Mouse (Mus musculus) sigmoid colon, adult 10 weeks (tissue): ENCODE results near the gene Krt16. TPM values are rescaled to one million over a fixed set of nuclear protein-coding genes. Genes with fewer than 3 reads are reported as not detected.

Experiments used
- polyA plus RNA-seq: library from polyadenylated mRNA; stranded (reverse); fragments of 350-450 nt; fragmentation: Illumina TruSeq; extraction: RNeasy Lipid Tissue Mini Kit (QIAGEN cat#74804); gene quantifications from one replicate; pipeline ENCODE4 v1.2.3, GENCODE M21; 2014; ENCODE audit warnings: low read depth, low replicate concordance

The Krt16 gene
- polyA plus RNA-seq, result not detected

DNA sequence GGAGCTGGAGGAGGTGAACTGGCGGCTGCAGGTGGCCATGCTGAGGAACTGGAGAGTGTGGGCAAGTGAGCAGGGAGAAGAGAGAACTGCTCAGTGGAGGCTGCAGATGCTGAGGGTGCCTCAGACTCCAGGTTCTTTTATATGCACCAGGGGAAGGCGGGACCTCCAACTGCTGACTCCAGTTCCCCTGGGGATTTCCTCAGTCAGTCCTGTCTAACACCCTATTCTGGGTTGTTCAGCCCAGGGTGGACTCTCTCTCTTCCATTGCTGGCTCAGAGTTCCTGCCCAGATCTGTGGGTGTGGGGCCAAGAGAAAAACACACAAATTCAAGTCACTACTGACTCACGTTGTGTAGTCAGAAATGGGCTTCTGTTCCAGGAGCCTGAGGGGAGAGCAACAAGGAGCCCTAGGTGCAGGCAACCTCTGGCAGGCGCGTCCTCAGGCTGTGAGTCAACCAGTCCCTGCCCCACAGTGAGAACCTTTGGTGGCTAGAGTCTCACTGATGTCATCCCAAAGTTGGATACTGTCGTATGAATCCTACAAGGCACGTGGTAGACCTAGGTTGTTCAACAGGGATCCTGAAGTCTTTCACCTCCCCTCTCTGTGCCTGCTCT lies at the start of gene Krt16:
Gene Krt16 (minus strand): TSS at position 51 of the 614 bp plus-strand sequence.

DNA sequence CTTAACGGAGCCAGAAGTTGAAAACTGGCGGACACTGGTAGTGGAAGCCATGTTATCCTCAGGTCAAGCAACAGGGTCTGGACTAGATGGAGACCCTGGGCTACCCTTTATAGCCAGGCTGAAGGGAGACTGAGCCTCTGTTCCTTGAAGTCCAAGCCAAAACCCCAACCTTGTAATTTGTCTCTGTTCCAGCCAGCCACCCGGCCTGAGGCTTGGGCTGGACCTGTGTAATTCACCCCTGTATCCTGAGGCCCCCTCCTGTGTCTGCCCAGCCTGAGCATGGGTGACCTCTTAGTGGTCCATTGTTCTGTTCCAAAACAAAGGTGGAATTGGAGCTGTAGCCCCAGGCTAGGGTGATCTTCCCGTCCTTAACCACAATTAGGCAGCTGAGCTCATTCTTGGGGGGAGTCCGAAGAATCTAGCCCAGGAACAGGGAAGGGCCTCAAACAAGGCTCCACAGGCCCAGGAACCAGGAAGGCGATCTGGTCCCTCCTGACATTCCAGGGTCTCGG lies 21.2 kb upstream of the Krt16 start, which contains the start of gene Krt42:
Gene Krt42 (minus strand): TSS at position 51 of the 512 bp plus-strand sequence.

DNA sequence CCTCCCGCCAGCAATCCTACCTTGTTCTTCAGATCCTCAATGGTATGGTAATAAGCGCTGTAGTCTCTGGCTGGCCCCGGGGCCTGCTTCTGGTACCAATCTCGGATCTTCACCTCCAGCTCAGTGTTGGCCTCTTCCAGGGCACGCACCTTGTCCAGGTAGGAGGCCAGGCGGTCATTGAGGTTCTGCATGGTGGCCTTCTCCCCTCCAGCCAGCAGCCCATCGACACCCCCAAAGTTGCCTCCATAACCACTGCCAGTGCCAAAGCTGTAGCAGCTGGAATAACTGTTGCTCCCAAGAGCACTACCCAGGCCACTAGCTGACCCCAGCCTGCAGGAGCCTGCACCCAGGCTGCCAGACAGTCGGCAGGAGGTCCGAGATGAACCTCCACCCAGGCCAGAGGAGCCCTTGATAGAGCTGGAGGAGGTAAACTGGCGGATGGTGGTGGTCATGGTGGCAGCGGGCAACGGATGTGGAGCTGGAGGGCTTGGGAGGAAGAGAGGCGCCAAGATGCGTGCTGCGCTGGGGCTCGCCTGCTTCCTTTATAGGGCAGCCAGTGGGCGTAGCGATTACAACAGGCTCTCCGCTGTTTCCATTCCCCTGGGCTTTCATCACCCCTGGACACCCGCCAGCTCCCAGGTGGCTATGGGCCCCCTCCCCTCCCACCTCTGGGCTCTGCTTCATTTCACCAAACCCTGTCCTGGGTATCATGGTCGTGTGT lies 12.0 kb upstream of the Krt16 start, which contains the start of gene Krt17:
Gene Krt17 (minus strand): TSS at position 516 of the 721 bp plus-strand sequence.

DNA sequence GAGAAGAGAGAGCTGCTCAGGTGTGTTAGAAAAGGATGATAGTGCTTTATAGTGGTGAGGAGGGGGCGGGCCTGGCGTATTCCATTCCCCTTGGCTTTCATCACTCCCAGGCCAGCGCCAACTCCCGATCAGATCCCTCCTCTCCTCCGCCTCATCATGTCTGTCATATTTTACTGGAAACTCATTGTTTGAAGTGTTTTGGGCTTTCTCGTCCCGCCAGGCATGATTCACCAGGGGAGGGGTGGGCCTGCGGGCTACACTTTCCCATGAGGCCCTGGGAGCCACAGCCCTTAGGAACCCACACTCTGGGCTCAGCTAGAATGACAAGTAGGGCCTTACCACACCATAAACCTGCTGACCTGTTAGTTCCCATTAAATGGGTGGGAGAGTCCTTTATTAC lies 41.2 kb downstream of the Krt16 start, which contains the start of gene Krt14:
Gene Krt14 (minus strand): TSS at position 51 of the 400 bp plus-strand sequence.

Other genes starting within 250 kb of the Krt16 start
- not detected for gene Krt33a, start 232.7 kb downstream of the Krt16 start, polyA plus RNA-seq
- not detected for gene Krt33b, start 219.0 kb downstream of the Krt16 start, polyA plus RNA-seq
- gene Krt34, start 207.3 kb downstream of the Krt16 start, polyA plus RNA-seq, result not detected
- gene Krt31, start 198.4 kb downstream of the Krt16 start, polyA plus RNA-seq, result not detected
- gene Krt32, start 160.7 kb downstream of the Krt16 start, polyA plus RNA-seq, result not detected
- not detected for gene Krt35, start 152.7 kb downstream of the Krt16 start, polyA plus RNA-seq
- not detected for gene Krt36, start 143.3 kb downstream of the Krt16 start, polyA plus RNA-seq
- not detected for gene Krt13, start 127.3 kb downstream of the Krt16 start, polyA plus RNA-seq
- not detected for gene Krt15, start 113.0 kb downstream of the Krt16 start, polyA plus RNA-seq
- gene Krt19, start 100.2 kb downstream of the Krt16 start, polyA plus RNA-seq, result 104 TPM
- gene Krt9, start 55.7 kb downstream of the Krt16 start, polyA plus RNA-seq, result not detected
- gene Krt14, start 41.4 kb downstream of the Krt16 start, polyA plus RNA-seq, result not detected
- gene Krt17, start 12.1 kb upstream of the Krt16 start, polyA plus RNA-seq, result not detected
- gene Krt42, start 21.0 kb upstream of the Krt16 start, polyA plus RNA-seq, result not detected
- 1,895 TPM for gene Eif1, start 71.0 kb upstream of the Krt16 start, polyA plus RNA-seq
- not detected for gene Gast, start 85.5 kb upstream of the Krt16 start, polyA plus RNA-seq
- 0.54 TPM for gene Hap1, start 107.2 kb upstream of the Krt16 start, polyA plus RNA-seq
- gene Jup, start 148.9 kb upstream of the Krt16 start, polyA plus RNA-seq, result 5.2 TPM
- gene P3h4, start 165.9 kb upstream of the Krt16 start, polyA plus RNA-seq, result 0.88 TPM
- gene Fkbp10, start 166.8 kb upstream of the Krt16 start, polyA plus RNA-seq, result 0.66 TPM
- gene Nt5c3b, start 192.9 kb upstream of the Krt16 start, polyA plus RNA-seq, result 7.8 TPM
- 0.69 TPM for gene Klhl10, start 193.0 kb upstream of the Krt16 start, polyA plus RNA-seq
- 5.7 TPM for gene Klhl11, start 223.8 kb upstream of the Krt16 start, polyA plus RNA-seq